Mouse (Mus musculus) hindbrain, embryonic 10.5 days (tissue): Measurements from ENCODE around the gene Olfr1179. TPM values are rescaled to one million over a fixed set of nuclear protein-coding genes. Genes with fewer than 3 reads are reported as not detected.
"Not testable (repeated sequence)": the region's sequence is repeated elsewhere in the genome, so short reads cannot be mapped to it uniquely, and the experiment has no call there.

Experiments used
- DNase-seq: peaks from one replicate; pipeline ENCODE4 v3.0.0-alpha.2; 2017; ENCODE audit warnings: low spot score
- H3K27ac ChIP-seq: fragments of 300-500 bp; sonication (generic); 2 replicates; pipeline ENCODE4 v1.5.1; 2016; ENCODE audit warnings: mild to moderate bottlenecking, moderate library complexity
- H3K27me3 ChIP-seq: fragments of 300-500 bp; sonication (generic); 2 replicates; pipeline ENCODE4 v1.6.1; 2016; ENCODE audit warnings: mild to moderate bottlenecking; ENCODE audit not compliant: poor library complexity, insufficient read depth, severe bottlenecking
- H3K36me3 ChIP-seq: fragments of 300-500 bp; sonication (generic); 2 replicates; pipeline ENCODE4 v1.6.1; 2016; ENCODE audit warnings: mild to moderate bottlenecking, moderate library complexity
- H3K4me1 ChIP-seq: fragments of 300-500 bp; sonication (generic); replicated peaks from 2 replicates; pipeline ENCODE4 v1.6.1; 2016; ENCODE audit warnings: mild to moderate bottlenecking
- H3K4me3 ChIP-seq: fragments of 300-500 bp; sonication (generic); 2 replicates; pipeline ENCODE4 v1.5.1; 2016; ENCODE audit warnings: mild to moderate bottlenecking, moderate library complexity
- H3K9me3 ChIP-seq: fragments of 300-500 bp; sonication (generic); 2 replicates; pipeline ENCODE4 v1.6.1; 2016; ENCODE audit warnings: mild to moderate bottlenecking, moderate library complexity
- WGBS: fragments of 180-500 bp; shearing (Covaris S2); methylation state at CpG from one replicate; pipeline ENCODE4 v1.1.7; 2016; 5-methylcytosine and 5-hydroxymethylcytosine counted together
- polyA plus RNA-seq: library from polyadenylated mRNA; unstranded; fragments of >200 nt; fragmentation: Nextera tagmentation; extraction: Ambion mirVana; gene quantifications from 2 replicates; pipeline ENCODE4 v1.2.1, GENCODE M21; 2016

The Olfr1179 gene
- not detected in 2 replicates for polyA plus RNA-seq

DNA sequence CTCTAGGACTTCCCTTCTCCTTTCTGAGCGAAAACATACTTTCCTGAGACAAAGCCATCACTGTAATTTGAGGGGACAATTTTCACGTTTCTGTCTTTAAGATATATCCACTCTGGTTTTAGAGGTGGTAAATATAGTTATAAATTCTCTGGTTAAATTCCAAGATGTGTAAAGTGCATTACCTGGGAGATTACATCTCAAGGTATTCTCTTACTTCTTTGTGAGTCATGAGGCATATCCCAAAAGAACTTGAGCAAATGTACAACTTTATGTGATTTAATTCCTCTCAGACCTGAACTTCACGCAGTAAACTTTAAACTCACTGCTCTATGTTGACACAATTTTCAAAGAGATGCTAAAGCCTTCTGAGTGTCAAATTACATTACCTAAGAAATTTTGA lies at the start of gene Olfr1179:
Gene Olfr1179 (minus strand): TSS at position 101 of the 400 bp plus-strand sequence.
- WGBS: 89% methylated on average over 3 of the region's 3 CpGs
- H3K36me3 ChIP-seq: no peaks in the 10 kb centered on the region
- H3K9me3 ChIP-seq: no peaks in the 10 kb centered on the region
- DNase-seq: no peak
- no peaks in the 10 kb centered on the region for H3K4me1 ChIP-seq
- no peak within 1 kb of the TSS for H3K27ac ChIP-seq
- H3K4me3 ChIP-seq: no peak within 1 kb of the TSS
- no peaks in the 10 kb centered on the region for H3K27me3 ChIP-seq

- not testable (repeated sequence) for H3K27ac ChIP-seq, DNase-seq, H3K9me3 ChIP-seq, H3K27me3 ChIP-seq, H3K36me3 ChIP-seq, H3K4me1 ChIP-seq, H3K4me3 ChIP-seq
- WGBS: 87% methylated on average over 1 of the region's 1 CpGs
Observed at GRCm38 (mm10) chr2:88454567-88454966, 48.3 kb upstream of the Olfr1179 start, which contains the start of gene Olfr1183. TSS of gene Olfr1183 (plus strand) at chr2:88454867.

DNA sequence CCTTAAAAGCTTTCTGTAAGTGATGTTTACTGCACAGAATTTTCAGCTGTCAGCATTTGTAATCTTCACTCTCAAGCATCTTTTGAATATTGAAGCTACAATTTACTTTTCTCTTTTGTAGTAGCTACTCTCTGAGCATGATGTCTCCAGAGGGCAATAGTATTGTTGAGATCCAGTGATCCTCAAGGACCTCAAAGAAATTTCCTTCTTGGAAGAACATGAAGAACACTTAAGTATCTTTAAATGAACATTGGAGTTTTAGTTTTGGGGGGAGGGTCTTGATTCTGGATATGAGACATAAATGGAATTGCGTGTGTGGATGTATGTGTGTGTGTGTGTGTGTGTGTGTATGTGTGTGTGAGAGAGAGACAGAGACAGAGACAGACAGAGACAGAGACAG lies 42.8 kb upstream of the Olfr1179 start, which contains the start of gene Gm13757:
Gene Gm13757 (minus strand): TSS at position 101 of the 400 bp plus-strand sequence.
- Histone ChIP-seq H3K9me3 (no peaks in the 10 kb centered on the region), H3K4me3 (no peak within 1 kb of the TSS), H3K27ac (no peak within 1 kb of the TSS), H3K27me3 (no peaks in the 10 kb centered on the region), H3K36me3 (no peaks in the 10 kb centered on the region), H3K4me1 (no peaks in the 10 kb centered on the region)
- no peak for DNase-seq
- 89% methylated on average over 1 of the region's 1 CpGs for WGBS

GRCm38 (mm10) chr2:88426071-88426470 lies 19.8 kb upstream of the Olfr1179 start, which contains the start of gene Olfr1181:
TSS of gene Olfr1181 (minus strand) at chr2:88426171.
- no peaks in the 10 kb centered on the region for H3K4me1 ChIP-seq
- H3K27ac ChIP-seq: no peak within 1 kb of the TSS
- no peaks in the 10 kb centered on the region for H3K36me3 ChIP-seq
- H3K4me3 ChIP-seq: no peak within 1 kb of the TSS
- DNase-seq: no peak
- 93% methylated on average over 1 of the region's 1 CpGs for WGBS
- H3K9me3 ChIP-seq: no peaks in the 10 kb centered on the region
- H3K27me3 ChIP-seq: no peaks in the 10 kb centered on the region

DNA sequence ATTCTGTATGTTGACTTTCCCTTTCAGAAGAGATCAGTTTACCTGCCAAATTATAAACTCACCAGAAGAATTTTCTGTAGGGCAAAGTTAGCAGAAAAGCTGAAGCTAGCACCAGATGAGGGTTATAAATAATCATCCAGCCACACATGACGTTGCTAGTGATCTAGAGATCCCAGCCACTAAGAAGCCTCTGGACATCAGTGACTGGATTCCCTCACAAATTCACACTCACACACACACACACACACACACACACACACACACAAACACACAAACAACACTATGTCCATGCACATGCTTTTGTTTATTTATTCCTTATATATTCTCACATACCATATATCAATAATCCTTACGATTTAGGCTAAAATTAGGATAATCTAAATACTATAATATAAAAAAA lies 12.8 kb upstream of the Olfr1179 start, which contains the start of gene Olfr1180:
Gene Olfr1180 (minus strand): TSS at position 101 of the 400 bp plus-strand sequence.
- Histone ChIP-seq H3K36me3 (no peaks in the 10 kb centered on the region), H3K4me3 (no peak within 1 kb of the TSS), H3K27me3 (no peaks in the 10 kb centered on the region), H3K9me3 (no peaks in the 10 kb centered on the region), H3K27ac (no peak within 1 kb of the TSS), H3K4me1 (no peaks in the 10 kb centered on the region)
- DNase-seq: no peak
- WGBS: 83% methylated on average over 2 of the region's 2 CpGs

DNA sequence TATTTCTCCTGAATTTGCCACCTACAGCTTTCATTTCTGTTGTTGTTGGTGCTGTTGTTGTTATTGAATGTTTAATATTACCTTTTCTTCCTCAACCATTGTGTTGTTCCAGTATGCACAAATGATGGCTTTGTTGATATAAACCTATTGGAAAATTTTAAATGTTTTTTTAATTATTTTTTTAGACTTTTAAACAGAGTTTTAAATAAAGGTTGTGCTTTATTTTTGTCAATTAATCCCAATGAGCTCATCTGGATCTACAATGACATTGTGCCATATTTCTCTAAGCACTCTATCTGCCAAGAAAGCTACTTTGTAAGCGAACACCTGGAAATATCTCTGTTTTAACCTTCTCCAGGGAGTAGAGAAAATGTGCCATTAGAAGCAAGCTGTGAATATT lies 19.5 kb downstream of the Olfr1179 start, which contains the start of gene Olfr1178:
Gene Olfr1178 (plus strand): TSS at position 301 of the 400 bp plus-strand sequence.
- Histone ChIP-seq H3K4me3 (no peak within 1 kb of the TSS), H3K36me3 (no peaks in the 10 kb centered on the region), H3K27ac (no peak within 1 kb of the TSS), H3K27me3 (no peaks in the 10 kb centered on the region), H3K9me3 (no peaks in the 10 kb centered on the region), H3K4me1 (no peaks in the 10 kb centered on the region)
- WGBS: 87% methylated on average over 1 of the region's 1 CpGs
- DNase-seq: no peak

- H3K27me3 ChIP-seq: no peaks in the 10 kb centered on the region
- H3K4me3 ChIP-seq: no peak overlapping the region
- DNase-seq: no peak
- no peak overlapping the region for H3K27ac ChIP-seq
- WGBS: 2% methylated on average over 2 of the region's 2 CpGs
- H3K36me3 ChIP-seq: no peaks in the 10 kb centered on the region
- H3K9me3 ChIP-seq: no peaks in the 10 kb centered on the region
- no peaks in the 10 kb centered on the region for H3K4me1 ChIP-seq
Observed at GRCm38 (mm10) chr2:88356304-88356703, 49.9 kb downstream of the Olfr1179 start.

Other genes starting within 250 kb of the Olfr1179 start
- gene Olfr1168, start 224.6 kb downstream of the Olfr1179 start, polyA plus RNA-seq: not detected in 2 replicates
- gene Olfr1170, start 178.1 kb downstream of the Olfr1179 start, polyA plus RNA-seq: not detected in 2 replicates
- gene Olfr1173, start 126.6 kb downstream of the Olfr1179 start, polyA plus RNA-seq: not detected in 2 replicates
- not detected in 2 replicates for gene Olfr1174-ps, start 91.3 kb downstream of the Olfr1179 start, polyA plus RNA-seq
- not detected in 2 replicates for gene Olfr1175-ps, start 79.2 kb downstream of the Olfr1179 start, polyA plus RNA-seq
- gene Olfr1176, start 69.7 kb downstream of the Olfr1179 start, polyA plus RNA-seq: not detected in 2 replicates
- gene Olfr1177-ps, start 60.0 kb downstream of the Olfr1179 start, polyA plus RNA-seq: not detected in 2 replicates
- gene Olfr1178, start 19.4 kb downstream of the Olfr1179 start, polyA plus RNA-seq: not detected in 2 replicates
- gene Olfr1180, start 12.7 kb upstream of the Olfr1179 start, polyA plus RNA-seq: not detected in 2 replicates
- not detected in 2 replicates for gene Olfr1181, start 19.7 kb upstream of the Olfr1179 start, polyA plus RNA-seq
- gene Gm13757, start 42.7 kb upstream of the Olfr1179 start, polyA plus RNA-seq: not detected in 2 replicates
- gene Olfr1183, start 48.4 kb upstream of the Olfr1179 start, polyA plus RNA-seq: not detected in 2 replicates
- gene Olfr1184, start 77.1 kb upstream of the Olfr1179 start, polyA plus RNA-seq: not detected in 2 replicates
- gene Olfr1185-ps1, start 86.9 kb upstream of the Olfr1179 start, polyA plus RNA-seq: not detected in 2 replicates
- not detected in 2 replicates for gene Olfr1186, start 112.1 kb upstream of the Olfr1179 start, polyA plus RNA-seq
- not detected in 2 replicates for gene Olfr1188, start 150.5 kb upstream of the Olfr1179 start, polyA plus RNA-seq
- not detected in 2 replicates for gene Olfr1189, start 180.0 kb upstream of the Olfr1179 start, polyA plus RNA-seq
- not detected in 2 replicates for gene Olfr1191-ps1, start 234.1 kb upstream of the Olfr1179 start, polyA plus RNA-seq
- not detected in 2 replicates for gene Olfr1192-ps1, start 242.1 kb upstream of the Olfr1179 start, polyA plus RNA-seq